ENCODE assay signal across 27 mouse cellular contexts in genomic region chr14:73056813-73057212, GRCm38 (mm10). TPM values are rescaled to one million over a fixed set of nuclear protein-coding genes. Genes with fewer than 3 reads are reported as not detected.
DNase-seq lines count a peak whose midpoint lies in the region; ATAC-seq and TF ChIP-seq lines count a peak whose summit lies in the region.
"Had no signal": no experiment of that assay in that cellular context is flagged by ENCODE, and none has a peak within 500 bp of the region (broad histone marks: within the 10 kb centered on the region; RNA-seq: fewer than 3 reads in every experiment).

No protein-coding gene starts in this region.

- H3K27me3 ChIP-seq in CH12.LX (replicated peaks), result no peaks in the 10 kb centered on the region
- no peaks in the 10 kb centered on the region for H3K27me3 ChIP-seq in lung, postnatal 0 days (replicated peaks; ENCODE audit: insufficient read depth, low read length)
- H3K27me3 ChIP-seq: embryonic facial prominence, embryonic 12.5 days; embryonic facial prominence, embryonic 15.5 days had no signal

- H3K27ac ChIP-seq in CH12.LX (ENCODE audit: insufficient read depth, low read depth), result no peak overlapping the region
- H3K27ac ChIP-seq in lung, postnatal 0 days (ENCODE audit: low read length), result no peak overlapping the region
- H3K27ac ChIP-seq: embryonic facial prominence, embryonic 12.5 days; embryonic facial prominence, embryonic 15.5 days; hindbrain, embryonic 14.5 days; hindbrain, postnatal 0 days had no signal

- no peak overlapping the region for H3K4me3 ChIP-seq in CH12.LX (replicated peaks in 1 of 3; ENCODE audit: low read depth in 2 of 3, low read length in 2 of 3, poor library complexity in 1 of 3)
- no peak overlapping the region for H3K4me3 ChIP-seq in lung, postnatal 0 days (ENCODE audit: low read depth, low read length)
- H3K4me3 ChIP-seq: embryonic facial prominence, embryonic 12.5 days; embryonic facial prominence, embryonic 15.5 days had no signal

- H3K9me3 ChIP-seq in CH12.LX (replicated peaks; ENCODE audit: low read length), result no peaks in the 10 kb centered on the region
- no peaks in the 10 kb centered on the region for H3K9me3 ChIP-seq in lung, postnatal 0 days (ENCODE audit: low read length)
- H3K9me3 ChIP-seq: embryonic facial prominence, embryonic 12.5 days; embryonic facial prominence, embryonic 15.5 days; G1E had no signal

- H3K9ac ChIP-seq in CH12.LX (ENCODE audit: insufficient read depth, low read depth), result no peak overlapping the region
- H3K9ac ChIP-seq in lung, postnatal 0 days (replicated peaks; ENCODE audit: low read depth), result no peak overlapping the region
- H3K9ac ChIP-seq: embryonic facial prominence, embryonic 12.5 days; embryonic facial prominence, embryonic 15.5 days; forebrain, postnatal 0 days; hindbrain, embryonic 14.5 days had no signal

- H3K4me1 ChIP-seq in CH12.LX (ENCODE audit: control insufficient read depth in 1 of 2, insufficient read depth in 2 of 2), result peaks cover 17 to 32% of the 10 kb centered on the region in 2 experiments
- H3K4me1 ChIP-seq in lung, postnatal 0 days (ENCODE audit: insufficient read depth, low read depth, low read length), result no peaks in the 10 kb centered on the region
- H3K4me1 ChIP-seq: embryonic facial prominence, embryonic 12.5 days; embryonic facial prominence, embryonic 15.5 days had no signal

- TF ChIP-seq CTCF in CH12.LX (conservative IDR thresholded peaks at IDR 0.05 in 1 of 2, IDR thresholded peaks at IDR 0.05 in 1 of 2; ENCODE audit: low read depth in 2 of 2, low read length in 2 of 2), result no peak
- no peak for TF ChIP-seq CTCF in lung, postnatal 0 days (IDR thresholded peaks at IDR 0.05)

- in situ Hi-C loops in CH12.LX (cut with MboI; ENCODE audit: low pct_ligation_motif_present, low pct_unique_long_range_greater_than_20kb, low sequenced_read_pairs), result no loop called here

- DNase-seq in 416B (ENCODE audit: low read depth), result peak; percentile 47
- DNase-seq in CH12.LX (ENCODE audit: extremely low read depth), result peak; percentile 31
- DNase-seq in thymus, postnatal 36 days, result no peak
- DNase-seq in lung, postnatal 0 days (ENCODE audit: low spot score), result no peak
- no peak for DNase-seq in lung, postnatal 36 days
- DNase-seq: adrenal gland, adult 8-10 months; adrenal gland, postnatal 25 days; cerebellum, adult 11-12 months; cerebellum, adult 9-10 months; cerebellum, postnatal 14 days; forebrain, postnatal 0 days; gastrocnemius, postnatal 25 days; heart, postnatal 36 days had no signal

- peak; percentile 76 for ATAC-seq in granulocyte monocyte progenitor cell, adult 5-6 weeks (replicated peaks; ENCODE audit: poor library complexity, severe bottlenecking)
- ATAC-seq in megakaryocyte, adult 5-6 weeks (ENCODE audit: poor library complexity, severe bottlenecking), result peak; percentile 62
- no peak for ATAC-seq in lung, postnatal 0 days
- ATAC-seq: forebrain, embryonic 14.5 days; forebrain, postnatal 0 days; hindbrain, postnatal 0 days; intestine, postnatal 0 days had no signal

- dilution Hi-C loops in CH12.LX (cut with MboI; ENCODE audit: extremely low pct_ligation_motif_present, extremely low pct_unique_long_range_greater_than_20kb, low sequenced_read_pairs), result no loop called here

- H3K79me2 ChIP-seq in CH12.LX (replicated peaks; ENCODE audit: control insufficient read depth, extremely low read depth, insufficient read depth, poor library complexity, severe bottlenecking), result no peaks in the 10 kb centered on the region

- TF ChIP-seq POLR2A in CH12.LX (IDR thresholded peaks at IDR 0.05; ENCODE audit: low read depth, low read length), result no peak

- TF ChIP-seq EP300 in CH12.LX (IDR thresholded peaks at IDR 0.05; ENCODE audit: low read length), result no peak
- TF ChIP-seq EP300 in lung, postnatal 0 days (IDR thresholded peaks at IDR 0.05), result no peak

- H3K36me3 ChIP-seq in CH12.LX (replicated peaks in 1 of 2; ENCODE audit: control insufficient read depth in 1 of 2, insufficient read depth in 1 of 2, low read length in 1 of 2), result no peaks in the 10 kb centered on the region
- no peaks in the 10 kb centered on the region for H3K36me3 ChIP-seq in lung, postnatal 0 days (ENCODE audit: insufficient read depth, low read length)
- H3K36me3 ChIP-seq: embryonic facial prominence, embryonic 12.5 days; embryonic facial prominence, embryonic 15.5 days; G1E had no signal

- TF ChIP-seq RAD21 in CH12.LX (IDR thresholded peaks at IDR 0.05; ENCODE audit: low read depth, low read length), result no peak

- H3K4me2 ChIP-seq in CH12.LX (ENCODE audit: insufficient read depth, low read depth, poor library complexity, severe bottlenecking), result no peak overlapping the region
- no peak overlapping the region for H3K4me2 ChIP-seq in lung, postnatal 0 days (replicated peaks; ENCODE audit: low read depth, low read length)
- H3K4me2 ChIP-seq: embryonic facial prominence, embryonic 12.5 days; embryonic facial prominence, embryonic 15.5 days; heart, embryonic 11.5 days; hindbrain, embryonic 14.5 days had no signal

- 88% methylated on average over 6 of the region's 6 CpGs for WGBS in lung, postnatal 0 days

TF ChIP-seq in CH12.LX, 34 proteins besides CTCF, POLR2A, EP300 and RAD21:
- TF ChIP-seq RCOR1 (conservative IDR thresholded peaks at IDR 0.05; ENCODE audit: low read depth, low read length), result no peak
- no peak for TF ChIP-seq USF1 (IDR thresholded peaks at IDR 0.05; ENCODE audit: low read depth, low read length)
- TF ChIP-seq SMC3 (IDR thresholded peaks at IDR 0.05; ENCODE audit: low read depth, low read length), result no peak
- TF ChIP-seq TBP (conservative IDR thresholded peaks at IDR 0.05; ENCODE audit: low read depth, low read length), result no peak
- TF ChIP-seq MAX (IDR thresholded peaks at IDR 0.05; ENCODE audit: low read length), result 0 out of 2 replicates have a peak, but pooled peaks have one; percentile 7
- no peak for TF ChIP-seq JUND (conservative IDR thresholded peaks at IDR 0.05; ENCODE audit: low read depth, low read length)
- no peak for TF ChIP-seq NRF1 (IDR thresholded peaks at IDR 0.05; ENCODE audit: low read depth, low read length)
- no peak for TF ChIP-seq UBTF (IDR thresholded peaks at IDR 0.05; ENCODE audit: low read depth, low read length)
- no peak for TF ChIP-seq JUN (IDR thresholded peaks at IDR 0.05; ENCODE audit: insufficient read depth, low read depth, low read length)
- 0 out of 2 replicates have a peak, but pooled peaks have one; percentile 6 for TF ChIP-seq ETS1 (conservative IDR thresholded peaks at IDR 0.05; ENCODE audit: low read depth, low read length)
- no peak for TF ChIP-seq ZMIZ1 (IDR thresholded peaks at IDR 0.05; ENCODE audit: low read depth, low read length)
- no peak for TF ChIP-seq ZNF384 (IDR thresholded peaks at IDR 0.05; ENCODE audit: low read depth, low read length)
- no peak for TF ChIP-seq GABPA (IDR thresholded peaks at IDR 0.05; ENCODE audit: insufficient replicate concordance, low read depth, low read length)
- TF ChIP-seq MXI1 (IDR thresholded peaks at IDR 0.05; ENCODE audit: low read depth, low read length), result no peak
- TF ChIP-seq TCF12 (IDR thresholded peaks at IDR 0.05; ENCODE audit: low read depth, low read length), result no peak
- peak; percentile 61 for TF ChIP-seq BHLHE40 (IDR thresholded peaks at IDR 0.05; ENCODE audit: low read depth, low read length)
- no peak for TF ChIP-seq ZC3H11A (IDR thresholded peaks at IDR 0.05; ENCODE audit: low read depth, low read length)
- no peak for TF ChIP-seq USF2 (conservative IDR thresholded peaks at IDR 0.05; ENCODE audit: low read depth, low read length)
- TF ChIP-seq MAFK (IDR thresholded peaks at IDR 0.05; ENCODE audit: insufficient replicate concordance, low read length), result no peak
- TF ChIP-seq SIN3A (IDR thresholded peaks at IDR 0.05; ENCODE audit: low read length), result no peak
- no peak for TF ChIP-seq CHD1 (IDR thresholded peaks at IDR 0.05; ENCODE audit: low read depth, low read length)
- TF ChIP-seq E2F4 (IDR thresholded peaks at IDR 0.05; ENCODE audit: insufficient replicate concordance, low read depth, low read length), result no peak
- TF ChIP-seq PAX5 (IDR thresholded peaks at IDR 0.05; ENCODE audit: low read length), result no peak
TF ChIP-seq in CH12.LX: peak in this region for 3.

RNA-seq across cellular contexts. Expression of gene Cysltr2, which starts 7.9 kb away (rescaled TPM):
- total RNA-seq in CH12.LX (2012; rRNA removed) (1.4 and 2.0 TPM in 2 replicates), CH12.LX (2014; rRNA removed) (0.47 TPM in 1 of 2 replicates, not detected in the other)
- polyA plus RNA-seq in CH12.LX (2012; ENCODE audit: insufficient read length, low read depth), result 0.61 and 0.89 TPM in 2 replicates
- total RNA-seq in granulocyte monocyte progenitor cell, adult 5-6 weeks (2014; fragmentation: Nextera tagmentation), result 1.4 TPM in 1 of 2 replicates, not detected in the other
- 0.39 TPM in 1 of 2 replicates, not detected in the other for total RNA-seq in granulocyte monocyte progenitor cell, adult 5-6 weeks (2017)
- total RNA-seq in megakaryocyte, adult 5-6 weeks (2015), result 2.9 TPM in 1 of 2 replicates, not detected in the other
- not detected in 2 replicates for total RNA-seq in megakaryocyte, adult 5-6 weeks (2017)
- polyA plus RNA-seq in lung, postnatal 0 days (2015; fragmentation: Nextera tagmentation; extraction: Ambion mirVana), result 0.51 and 1.1 TPM in 2 replicates
- total RNA-seq: gastrocnemius, postnatal 25 days; hindbrain, postnatal 0 days had no signal
- polyA plus RNA-seq: embryonic facial prominence, embryonic 12.5 days; embryonic facial prominence, embryonic 15.5 days; forebrain, embryonic 11.5 days; G1E; heart, embryonic 11.5 days; heart, embryonic 14.5 days; heart, postnatal 0 days; hindbrain, embryonic 11.5 days; hindbrain, embryonic 14.5 days had no signal

Comparison
In these comparisons a context has a peak if more than half of its experiments do, and no peak if none do; other contexts are left out.
1. DNase-seq: peak in 416B (single experiment) and CH12.LX (single experiment); none in thymus, postnatal 36 days (0 of 2), lung, postnatal 0 days (single experiment) and lung, postnatal 36 days (single experiment).